Mouse (Mus musculus) frontal cortex, postnatal 25 days (tissue): ENCODE measurements around the gene Hoxa9.

ENCODE experiments used
- DNase-seq, 2 experiments: peaks; one replicate each; pipeline ENCODE4 v3.0.0; 2022; ENCODE audit warnings: low spot score in 2 of 2

The Hoxa9 gene

GRCm38 (mm10) chr6:52203371-52204049 is 27.4 kb downstream of the Hoxa9 start:
- no peak for DNase-seq

- no peak for DNase-seq
These were observed 27.8 kb downstream of the Hoxa9 start for GRCm38 (mm10) chr6:52203121-52203370.

GRCm38 (mm10) chr6:52202362-52203120 is 28.3 kb downstream of the Hoxa9 start:
- DNase-seq, result no peak

- no peak for DNase-seq
These were observed 29.6 kb downstream of the Hoxa9 start for GRCm38 (mm10) chr6:52201269-52201668.

GRCm38 (mm10) chr6:52200751-52201250 is 30.1 kb downstream of the Hoxa9 start:
- no peak for DNase-seq

GRCm38 (mm10) chr6:52200073-52200750 is 30.7 kb downstream of the Hoxa9 start:
- no peak for DNase-seq

- DNase-seq, result no peak
These were observed 33.6 kb downstream of the Hoxa9 start for GRCm38 (mm10) chr6:52197271-52197670.

GRCm38 (mm10) chr6:52196811-52197210 is 34.1 kb downstream of the Hoxa9 start:
- DNase-seq, result no peak

GRCm38 (mm10) chr6:52194690-52195089 is 36.2 kb downstream of the Hoxa9 start:
- no peak for DNase-seq

GRCm38 (mm10) chr6:52191860-52192550 is 38.9 kb downstream of the Hoxa9 start:
- DNase-seq, result no peak

- no peak for DNase-seq
These were observed 39.7 kb downstream of the Hoxa9 start, which contains the start of gene Hoxa4 for GRCm38 (mm10) chr6:52190906-52191810. Gene Hoxa4, minus strand, starts transcription at chr6:52191753.

GRCm38 (mm10) chr6:52190410-52190809 is 40.5 kb downstream of the Hoxa9 start:
- DNase-seq, result no peak

GRCm38 (mm10) chr6:52189909-52190308 is 41.0 kb downstream of the Hoxa9 start:
- DNase-seq, result no peak

- DNase-seq, result no peak
These were observed 41.7 kb downstream of the Hoxa9 start for GRCm38 (mm10) chr6:52189172-52189591.

- DNase-seq, result no peak
These were observed 44.4 kb downstream of the Hoxa9 start for GRCm38 (mm10) chr6:52186500-52186899.

- no peak for DNase-seq
These were observed 45.1 kb downstream of the Hoxa9 start for GRCm38 (mm10) chr6:52185834-52186233.

- DNase-seq, result no peak
These were observed 45.7 kb downstream of the Hoxa9 start for GRCm38 (mm10) chr6:52185222-52185621.

- no peak for DNase-seq
These were observed 46.2 kb downstream of the Hoxa9 start for GRCm38 (mm10) chr6:52184668-52185067.

GRCm38 (mm10) chr6:52183311-52184080 is 47.4 kb downstream of the Hoxa9 start:
- DNase-seq, result no peak

GRCm38 (mm10) chr6:52182793-52183192 is 48.1 kb downstream of the Hoxa9 start:
- no peak for DNase-seq
